Mouse (Mus musculus) small intestine, adult 2 months (tissue): ENCODE measurements at regions not wholly inside any gene's neighbourhood (a gene's known extent, or its start where the extent isn't known, plus 50 kb on each side); places are given as distances from the start of the nearest gene placed in this dataset.

Experiments used
- H3K27ac ChIP-seq: fragments of 200-500 bp; 2 replicates; pipeline ENCODE4 v1.5.1; 2012; ENCODE audit warnings: low read depth, low read length, control low read depth, inconsistent platforms; ENCODE audit not compliant: insufficient read depth
- H3K27me3 ChIP-seq: fragments of 200-500 bp; 2 replicates; pipeline ENCODE4 v1.6.1; 2012; ENCODE audit warnings: mild to moderate bottlenecking, moderate library complexity, low read length, inconsistent platforms; ENCODE audit not compliant: control insufficient read depth, insufficient read depth
- H3K36me3 ChIP-seq: fragments of 200-500 bp; 2 replicates; pipeline ENCODE4 v1.6.1; 2012; ENCODE audit warnings: mild to moderate bottlenecking, low read length, control low read depth, inconsistent platforms; ENCODE audit not compliant: control insufficient read depth, insufficient read depth
- H3K4me1 ChIP-seq: fragments of 200-500 bp; 2 replicates; pipeline ENCODE4 v1.6.1; 2012; ENCODE audit warnings: low read length, inconsistent platforms, mixed read lengths; ENCODE audit not compliant: control insufficient read depth, insufficient read depth, insufficient read length
- H3K4me3 ChIP-seq: fragments of 200-500 bp; 2 replicates; pipeline ENCODE4 v1.5.1; 2012; ENCODE audit warnings: low read depth, mild to moderate bottlenecking, control low read depth, inconsistent platforms, low read length, moderate library complexity
- CTCF ChIP-seq: fragments of 200-500 bp; IDR thresholded peaks from 2 replicates; pipeline ENCODE4 v1.5.1; 2012; ENCODE audit warnings: low read depth, mild to moderate bottlenecking, control low read depth, inconsistent platforms, low read length, moderate library complexity, mixed read lengths; ENCODE audit not compliant: insufficient replicate concordance, insufficient read length; ENCODE audit errors: extremely low read depth
- POLR2A ChIP-seq: fragments of 200-500 bp; IDR thresholded peaks from 2 replicates; pipeline ENCODE4 v1.6.1; 2012; ENCODE audit warnings: low read depth, mild to moderate bottlenecking, control low read depth, inconsistent platforms, low read length, moderate library complexity
- WGBS: fragments of 180-500 bp; shearing (Covaris S2); methylation state at CpG from one replicate; pipeline ENCODE4 v1.1.7; 2018; 5-methylcytosine and 5-hydroxymethylcytosine counted together

DNA sequence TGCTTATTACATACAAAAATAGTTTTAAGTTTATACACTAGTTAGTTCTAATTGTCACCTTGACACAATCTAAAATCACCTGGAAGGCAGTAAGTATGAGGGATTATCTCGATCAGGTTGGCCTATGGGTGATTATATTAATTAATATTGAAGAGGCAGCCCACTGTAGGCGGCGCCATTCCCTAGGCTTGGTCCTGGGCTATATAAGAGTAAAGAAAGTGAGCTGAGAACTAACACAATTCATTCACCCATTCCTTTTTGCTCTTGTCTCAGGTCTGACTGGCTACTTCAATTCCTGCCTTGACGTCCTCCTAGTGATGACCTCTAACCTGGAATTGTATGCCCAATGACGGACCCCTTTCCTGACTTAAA lies 163.6 kb upstream of the Tgfbr2 start:
- Histone ChIP-seq H3K4me3 (no peak overlapping the region), H3K27ac (peak overlapping the region; percentile 68), H3K4me1 (peaks cover 13% of the 10 kb centered on the region), H3K36me3 (no peaks in the 10 kb centered on the region), H3K27me3 (no peaks in the 10 kb centered on the region)
- WGBS, result 93% methylated on average over 5 of the region's 5 CpGs
- TF ChIP-seq POLR2A (no peak), CTCF (no peak)

GRCm38 (mm10) chr9:116338093-116338728 lies 163.1 kb upstream of the Tgfbr2 start:
- 58% methylated on average over 5 of the region's 5 CpGs for WGBS
- H3K27ac ChIP-seq, result peak overlapping the region; percentile 68
- peaks cover 13% of the 10 kb centered on the region for H3K4me1 ChIP-seq
- H3K27me3 ChIP-seq, result no peaks in the 10 kb centered on the region
- no peaks in the 10 kb centered on the region for H3K36me3 ChIP-seq
- TF ChIP-seq CTCF (no peak), POLR2A (no peak)
- no peak overlapping the region for H3K4me3 ChIP-seq

GRCm38 (mm10) chr9:116337446-116338010 lies 162.4 kb upstream of the Tgfbr2 start:
- Histone ChIP-seq H3K27me3 (no peaks in the 10 kb centered on the region), H3K27ac (peak overlapping the region; percentile 68), H3K4me3 (no peak overlapping the region), H3K36me3 (no peaks in the 10 kb centered on the region), H3K4me1 (peaks cover 13% of the 10 kb centered on the region)
- whole genome bisulfite sequencing, result 88% methylated on average over 8 of the region's 8 CpGs
- no peak for TF ChIP-seq POLR2A
- TF ChIP-seq CTCF, result no peak

GRCm38 (mm10) chr9:116335561-116336478 lies 160.7 kb upstream of the Tgfbr2 start:
- Histone ChIP-seq H3K27me3 (no peaks in the 10 kb centered on the region), H3K4me1 (peaks cover 11% of the 10 kb centered on the region), H3K27ac (no peak overlapping the region), H3K36me3 (no peaks in the 10 kb centered on the region), H3K4me3 (no peak overlapping the region)
- 80% methylated on average over 11 of the region's 11 CpGs for WGBS
- no peak for TF ChIP-seq POLR2A
- TF ChIP-seq CTCF, result no peak

- WGBS, result 72% methylated on average over 6 of the region's 6 CpGs
- no peak overlapping the region for H3K4me3 ChIP-seq
- peaks cover 11% of the 10 kb centered on the region for H3K4me1 ChIP-seq
- H3K27me3 ChIP-seq, result no peaks in the 10 kb centered on the region
- TF ChIP-seq CTCF (no peak), POLR2A (no peak)
- H3K36me3 ChIP-seq, result no peaks in the 10 kb centered on the region
- H3K27ac ChIP-seq, result no peak overlapping the region
Measured at GRCm38 (mm10) chr9:116333956-116334463, 158.8 kb upstream of the Tgfbr2 start.

DNA sequence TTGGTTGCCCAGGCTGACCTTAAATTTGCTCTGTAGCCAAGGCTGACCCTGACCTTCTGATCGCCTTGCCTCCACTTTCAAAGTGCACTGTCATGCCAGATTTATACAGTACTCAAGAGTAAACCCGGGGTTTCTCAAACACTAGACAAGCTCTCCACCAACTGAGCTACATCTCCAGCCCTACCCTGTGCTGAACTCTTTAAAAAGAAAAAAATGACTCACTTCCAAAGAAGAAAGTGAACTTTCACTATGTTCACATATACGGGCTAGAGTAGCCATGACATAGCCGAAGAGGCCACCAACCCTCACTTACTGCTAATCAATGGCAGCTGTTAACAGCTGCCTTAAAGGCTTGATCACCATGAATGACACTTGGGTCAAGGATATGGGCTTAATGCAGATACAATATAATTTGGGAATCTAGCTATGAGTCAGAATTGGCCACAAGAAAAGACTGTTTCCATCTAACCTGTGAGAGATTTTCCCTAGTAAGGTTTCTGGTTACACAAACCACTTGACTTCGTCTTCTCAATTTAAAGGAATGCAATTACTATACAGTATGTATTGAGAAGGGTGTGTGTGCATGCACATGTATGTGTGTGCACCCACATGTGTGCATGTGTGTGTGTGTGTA lies 157.4 kb upstream of the Tgfbr2 start:
- peaks cover 7% of the 10 kb centered on the region for H3K4me1 ChIP-seq
- no peak for TF ChIP-seq POLR2A
- no peak for TF ChIP-seq CTCF
- H3K4me3 ChIP-seq, result no peak overlapping the region
- H3K27me3 ChIP-seq, result no peaks in the 10 kb centered on the region
- WGBS, result 84% methylated on average over 5 of the region's 5 CpGs
- no peak overlapping the region for H3K27ac ChIP-seq
- H3K36me3 ChIP-seq, result no peaks in the 10 kb centered on the region

GRCm38 (mm10) chr9:116331406-116331805 lies 156.2 kb upstream of the Tgfbr2 start:
- H3K4me1 ChIP-seq, result no peaks in the 10 kb centered on the region; the same call in 1 of the 2 replicates
- H3K27me3 ChIP-seq, result no peaks in the 10 kb centered on the region
- 80% methylated on average over 2 of the region's 2 CpGs for WGBS
- TF ChIP-seq POLR2A (no peak), CTCF (no peak)
- H3K4me3 ChIP-seq, result no peak overlapping the region
- H3K36me3 ChIP-seq, result no peaks in the 10 kb centered on the region
- H3K27ac ChIP-seq, result no peak overlapping the region
